Mouse (Mus musculus) cortical plate, adult 2 months (tissue): ENCODE measurements at regions not wholly inside any gene's neighbourhood (a gene's known extent, or its start where the extent isn't known, plus 50 kb on each side); places are given as distances from the start of the nearest gene placed in this dataset.

ENCODE experiments used
- CTCF ChIP-seq: fragments of 200-500 bp; IDR thresholded peaks from 2 replicates; pipeline ENCODE4 v1.5.1; 2011; ENCODE audit warnings: mild to moderate bottlenecking, control low read depth, low read length; ENCODE audit not compliant: insufficient read depth; ENCODE audit errors: extremely low read depth
- POLR2A ChIP-seq: fragments of 200-500 bp; IDR thresholded peaks from 2 replicates; pipeline ENCODE4 v1.6.1; 2011; ENCODE audit warnings: mild to moderate bottlenecking, low read length, control low read depth; ENCODE audit not compliant: insufficient read depth; ENCODE audit errors: extremely low read depth

DNA sequence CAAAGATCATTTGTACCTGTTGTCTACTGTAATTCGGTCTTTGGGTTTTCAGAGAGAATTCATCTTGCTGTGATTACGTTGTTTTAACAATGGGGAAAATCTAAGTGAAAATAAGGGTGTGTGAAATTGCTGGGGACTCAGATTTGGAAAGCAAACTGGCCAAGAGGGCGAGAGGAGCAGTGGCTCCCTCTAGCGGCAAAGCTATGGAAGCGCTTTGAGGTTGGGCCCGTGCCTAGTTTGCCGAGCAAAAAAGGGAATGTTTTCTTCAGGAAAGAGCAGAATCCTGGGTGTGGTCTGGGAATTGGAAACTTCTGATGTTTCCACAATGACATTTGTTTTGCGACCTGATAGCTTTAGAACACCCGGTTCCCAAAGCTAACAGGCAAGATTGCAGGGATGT, 69.4 kb downstream of the Otud1 start:
- TF ChIP-seq POLR2A: no peak
- TF ChIP-seq CTCF: peak; percentile 71
